Mouse (Mus musculus) adrenal gland, postnatal 25 days (tissue): ENCODE data around the gene Col23a1. TPM values are rescaled to one million over a fixed set of nuclear protein-coding genes. Genes with fewer than 3 reads are reported as not detected.

Experiments used
- DNase-seq: peaks from one replicate; pipeline ENCODE4 v3.0.0; 2021; ENCODE audit warnings: mixed read lengths
- total RNA-seq: library from RNA; stranded (reverse); gene quantifications from 2 replicates; pipeline ENCODE4 v1.2.3, GENCODE M21; 2021

Gene Col23a1
- total RNA-seq, 1 experiment from 2014 or later: 9.9 TPM

DNA sequence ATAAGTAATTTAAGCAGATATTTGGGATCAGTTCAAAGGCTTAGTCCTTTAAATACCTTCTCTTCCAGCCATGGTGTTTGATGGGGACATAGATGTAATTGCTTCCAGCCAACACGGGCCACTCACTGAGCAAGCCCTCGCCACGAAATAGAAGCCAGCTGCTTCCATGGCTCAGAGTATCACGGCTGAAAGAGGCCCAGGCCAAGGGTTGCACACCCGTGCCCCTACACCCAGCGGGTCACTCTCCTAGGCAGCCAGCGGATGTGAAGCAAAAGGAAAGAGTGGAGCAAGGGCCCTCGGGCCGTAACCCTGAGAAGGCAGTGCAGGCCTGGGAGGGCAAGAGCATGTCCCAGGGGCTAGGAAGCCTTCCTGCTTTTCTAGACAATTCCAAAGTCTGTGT, 252.7 kb downstream of the Col23a1 start:
- DNase-seq: no peak

DNA sequence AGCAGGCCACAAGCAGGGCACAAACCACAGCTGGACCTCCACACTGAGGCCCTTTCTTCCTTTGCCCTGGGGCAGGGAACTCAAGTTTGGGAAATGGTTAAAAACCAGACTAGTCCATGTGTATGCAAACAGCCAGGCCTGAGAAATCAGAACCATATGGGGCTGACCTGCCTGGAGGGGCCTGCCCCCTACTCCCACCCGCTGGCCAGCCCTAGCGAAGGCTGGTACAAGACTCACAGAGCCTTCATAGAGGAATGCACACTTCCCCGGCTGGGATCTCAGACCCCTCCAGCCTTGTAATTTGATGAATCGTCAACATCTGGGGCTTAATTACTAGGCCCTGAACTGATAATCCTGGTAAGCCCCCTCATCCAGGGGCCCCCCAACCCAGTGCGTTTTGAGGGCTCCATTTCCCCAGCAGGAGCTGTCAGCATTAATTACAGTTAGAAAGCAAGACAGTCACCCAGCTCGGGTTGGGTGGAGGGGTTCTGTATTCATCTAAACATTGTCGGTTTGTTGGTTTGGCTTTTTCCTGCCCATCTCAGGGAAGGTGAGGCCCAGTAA, 253.8 kb downstream of the Col23a1 start:
- DNase-seq: no peak

GRCm38 (mm10) chr11:51544413-51544812, 254.7 kb downstream of the Col23a1 start:
- no peak for DNase-seq

DNA sequence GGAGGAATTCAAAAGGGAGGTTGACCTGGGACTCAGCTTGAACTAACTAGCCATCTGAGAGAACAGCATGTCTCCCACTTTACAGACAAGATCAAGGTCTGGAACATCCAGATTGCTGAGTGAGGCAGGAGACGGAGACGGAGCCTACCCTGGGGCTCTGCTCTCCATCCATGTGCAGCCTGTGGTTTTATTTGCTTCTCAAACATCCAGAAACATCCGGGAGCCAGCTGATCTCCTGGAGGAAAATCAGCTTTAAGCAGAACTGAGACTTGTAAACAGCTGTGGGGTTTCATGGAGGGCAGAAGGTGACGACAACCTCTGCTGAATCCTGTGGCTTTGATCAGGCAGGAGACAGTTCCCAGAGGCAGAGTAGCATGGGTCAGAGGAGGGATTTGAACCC, 256.1 kb downstream of the Col23a1 start:
- no peak for DNase-seq

DNA sequence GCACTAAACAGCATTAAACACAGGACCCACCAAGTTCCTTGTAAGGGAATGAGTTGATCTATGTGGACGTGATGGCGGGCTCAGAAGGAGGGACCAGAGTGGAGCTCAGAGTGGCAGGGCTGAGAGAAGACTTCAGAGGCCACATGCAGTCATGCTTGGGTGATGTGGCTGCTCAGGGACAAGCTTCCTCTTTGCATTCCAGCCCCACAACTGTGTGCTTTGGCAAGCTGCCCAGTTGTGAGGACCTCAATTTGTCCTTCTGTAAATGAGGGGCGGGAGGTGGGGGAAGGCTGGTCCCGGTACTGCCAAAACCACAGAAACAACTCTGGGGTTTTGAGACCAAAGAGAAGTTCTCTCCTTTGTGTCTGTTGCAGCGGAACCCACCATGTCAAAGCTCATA, 261.5 kb downstream of the Col23a1 start:
- no peak for DNase-seq

DNA sequence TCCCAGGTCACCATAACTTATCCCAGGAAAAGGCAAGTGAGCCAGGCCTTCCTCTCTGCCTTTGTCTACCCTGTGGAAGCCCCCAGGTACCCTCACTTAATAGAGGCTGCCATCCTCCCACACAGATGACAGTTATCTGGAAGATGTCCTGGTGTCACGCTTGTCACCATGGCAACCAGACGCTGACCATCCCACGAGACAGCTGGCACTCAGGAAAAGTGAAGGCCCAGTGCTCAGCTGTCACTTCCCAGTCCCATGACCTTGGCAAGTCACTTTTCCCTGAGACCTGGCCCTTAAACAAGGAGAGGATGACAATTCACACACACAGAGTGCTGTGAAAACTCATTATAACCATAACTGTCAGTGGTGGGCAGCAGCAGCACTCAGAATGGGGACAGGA, 262.4 kb downstream of the Col23a1 start:
- DNase-seq: no peak

- DNase-seq: no peak
Observed at GRCm38 (mm10) chr11:51554590-51554989, 264.9 kb downstream of the Col23a1 start.

DNA sequence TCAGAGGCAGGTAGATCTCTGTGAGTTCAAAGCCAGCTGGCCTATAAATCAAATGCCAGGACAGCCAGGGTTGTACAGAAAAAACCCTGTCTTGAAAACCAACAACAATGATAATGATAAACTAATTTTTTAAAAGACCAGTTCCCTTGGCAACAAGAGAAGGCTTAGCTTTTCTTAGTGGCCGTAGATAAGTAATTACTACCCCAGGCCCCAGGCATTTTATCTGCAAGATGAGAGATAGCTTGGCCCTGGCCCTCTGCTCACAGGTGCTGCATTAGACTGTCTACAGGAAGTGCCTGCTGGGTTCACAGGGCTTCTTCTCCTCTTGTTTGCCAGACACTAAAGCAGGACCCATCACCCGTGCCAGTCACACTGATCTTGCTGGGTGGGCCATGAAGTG, 265.3 kb downstream of the Col23a1 start:
- no peak for DNase-seq

- DNase-seq: no peak
Observed at GRCm38 (mm10) chr11:51563276-51563675, 273.6 kb downstream of the Col23a1 start.

GRCm38 (mm10) chr11:51565062-51565461, 275.3 kb downstream of the Col23a1 start:
- no peak for DNase-seq

DNA sequence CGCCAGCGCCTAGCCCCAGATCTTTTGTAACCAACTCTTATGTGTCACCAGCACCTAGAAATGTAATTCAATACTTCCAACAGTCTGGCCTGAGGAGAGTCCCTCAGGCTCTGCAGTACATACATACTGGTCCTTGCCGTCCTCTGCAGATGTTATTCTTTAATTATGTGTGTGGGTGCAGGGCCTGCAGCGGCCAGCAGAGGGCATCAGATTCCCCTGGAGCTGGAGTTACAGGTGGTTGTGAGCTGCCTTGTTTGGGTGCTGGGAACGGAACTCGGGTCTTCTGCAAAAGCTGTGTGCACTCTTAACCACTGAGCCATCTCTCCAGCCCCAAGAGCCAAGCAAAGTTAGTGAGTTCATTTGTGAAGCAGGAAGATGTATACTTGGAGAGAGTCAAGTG, 276.2 kb downstream of the Col23a1 start:
- no peak for DNase-seq

DNA sequence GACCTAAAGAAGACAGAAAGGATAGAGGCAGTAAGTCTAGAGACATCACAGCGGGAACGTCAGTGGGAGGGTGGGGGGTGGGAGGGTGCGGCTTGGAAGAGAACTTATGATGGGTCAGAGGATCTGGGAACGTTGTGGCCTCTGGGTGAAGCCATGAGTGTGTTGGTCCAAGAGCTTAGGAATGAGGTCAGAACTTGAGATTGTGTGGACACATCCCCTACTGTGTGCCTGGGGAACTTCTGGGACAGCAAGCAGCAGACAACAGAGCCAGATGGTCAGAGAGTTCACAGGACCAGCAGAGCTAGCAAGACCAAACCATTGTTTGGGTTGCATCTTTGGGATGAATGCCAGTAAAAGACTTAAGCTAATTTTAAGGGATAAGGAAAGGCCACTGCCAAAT, 279.1 kb downstream of the Col23a1 start:
- DNase-seq: no peak

- no peak for DNase-seq
Observed at GRCm38 (mm10) chr11:51576454-51576853, 286.7 kb downstream of the Col23a1 start.

GRCm38 (mm10) chr11:51577587-51577986, 287.9 kb downstream of the Col23a1 start:
- no peak for DNase-seq

DNA sequence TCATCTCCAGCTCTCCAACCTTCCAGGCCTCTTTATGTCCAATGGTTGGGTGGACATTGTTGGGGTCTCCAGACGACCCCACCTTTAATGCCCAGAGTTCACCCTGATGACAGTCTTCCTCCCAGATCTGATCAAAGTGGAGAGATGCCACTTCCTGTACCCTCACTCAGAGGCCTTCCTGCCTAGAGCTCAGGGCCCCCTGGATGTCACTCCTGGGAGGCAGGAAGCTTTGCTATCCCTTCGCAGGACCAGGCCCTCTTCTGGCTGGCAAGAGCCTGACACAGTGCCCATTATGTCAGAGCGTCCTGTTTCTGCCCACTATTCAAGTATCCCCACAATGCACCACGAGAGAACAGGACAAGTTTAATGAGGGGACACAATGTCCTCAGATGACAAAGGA, 289.3 kb downstream of the Col23a1 start:
- DNase-seq: no peak

DNA sequence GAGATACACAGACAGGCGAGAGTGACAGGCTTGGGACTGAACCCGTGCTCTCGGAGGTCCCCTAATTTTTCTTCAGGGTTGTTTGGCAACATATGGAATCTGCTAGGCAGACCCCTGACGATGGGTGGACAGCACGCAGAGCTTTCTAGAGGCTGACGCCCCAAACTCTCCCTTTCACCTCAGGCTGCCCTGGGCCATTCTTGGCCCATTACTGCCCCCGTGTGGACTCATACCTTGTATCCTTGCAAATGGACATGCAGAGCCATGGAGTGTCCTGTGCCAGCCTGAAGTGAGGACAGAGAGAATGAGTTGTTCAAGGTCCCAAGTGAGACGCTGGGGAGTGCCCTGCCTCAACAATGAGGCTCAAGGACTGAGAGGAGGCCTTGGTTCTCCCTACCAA, 293.0 kb downstream of the Col23a1 start:
- DNase-seq: peak; percentile 82

GRCm38 (mm10) chr11:51584057-51584430, 294.3 kb downstream of the Col23a1 start:
- no peak for DNase-seq

DNA sequence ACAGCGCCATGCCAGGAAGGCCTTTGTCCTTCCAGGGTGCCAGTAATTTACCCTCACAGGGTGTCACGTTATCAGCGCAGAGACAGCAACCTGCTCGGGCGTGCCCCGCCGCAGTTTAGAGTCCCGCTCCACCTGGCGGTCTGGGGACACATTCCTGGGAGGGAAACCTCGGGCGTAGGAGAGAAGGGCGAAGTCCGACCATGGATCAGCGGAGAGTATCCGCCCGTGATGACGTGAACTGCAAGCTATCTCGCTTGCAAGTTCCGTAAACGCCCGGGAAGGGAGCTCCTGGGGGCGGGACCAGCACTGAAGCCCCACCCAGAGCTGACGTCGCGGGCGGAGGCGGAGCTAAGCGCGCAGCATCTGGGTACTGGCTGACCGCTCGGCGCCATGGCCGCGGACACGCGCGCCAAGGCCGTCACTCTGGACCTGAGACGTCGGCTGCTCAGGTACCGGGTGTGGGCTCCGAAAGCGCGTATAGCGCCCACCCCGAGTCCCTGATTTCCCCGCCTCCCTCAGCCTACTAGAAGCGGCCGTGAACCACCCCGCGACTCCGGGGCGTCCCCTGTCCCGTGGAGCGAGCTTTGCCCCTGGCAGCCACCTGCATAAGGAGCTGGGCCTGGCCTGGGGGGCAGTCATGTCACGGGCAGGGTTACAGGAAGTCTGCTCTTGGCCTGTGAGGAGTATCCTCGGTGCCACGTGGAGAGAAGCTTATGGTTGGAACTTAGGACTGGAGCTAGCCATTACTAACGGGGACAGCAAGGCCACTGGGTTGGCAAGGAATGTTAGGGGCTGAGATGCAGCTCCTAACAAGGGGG, 294.9 kb downstream of the Col23a1 start, which contains the start of gene Phykpl:
TSS of gene Phykpl (plus strand) at position 327 of the 818 bp plus-strand sequence.
- DNase-seq: peak; percentile 97

DNA sequence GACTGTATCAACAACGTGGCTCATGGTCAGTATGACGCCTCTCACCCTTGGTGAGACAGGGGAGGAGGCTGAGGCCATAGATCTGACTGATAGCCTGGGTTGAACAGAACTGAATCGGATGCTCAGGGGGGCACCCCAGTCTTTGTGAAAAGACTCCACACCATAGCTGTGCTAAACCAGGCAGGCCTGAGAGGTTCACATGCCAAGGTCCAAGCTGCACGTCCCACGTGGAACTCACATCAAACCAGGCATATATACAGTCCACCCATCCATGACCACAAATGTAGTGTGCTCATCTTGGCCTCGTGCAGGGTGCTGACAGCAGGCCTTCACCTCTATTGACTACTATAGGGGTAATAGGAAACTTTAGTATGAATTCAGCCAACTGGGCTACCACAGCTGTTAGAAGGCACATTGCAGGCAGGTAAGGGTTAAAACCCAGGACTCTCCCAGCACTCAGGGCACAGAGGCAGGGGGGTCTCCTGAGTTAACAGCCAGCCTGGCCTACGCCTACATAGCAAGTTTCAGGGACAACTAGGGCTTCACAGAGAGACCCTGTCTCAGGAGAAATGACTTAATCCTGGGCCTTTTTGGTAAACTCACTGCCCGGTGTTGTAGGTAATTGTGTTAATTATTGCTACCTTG, 296.0 kb downstream of the Col23a1 start:
- DNase-seq: no peak

DNA sequence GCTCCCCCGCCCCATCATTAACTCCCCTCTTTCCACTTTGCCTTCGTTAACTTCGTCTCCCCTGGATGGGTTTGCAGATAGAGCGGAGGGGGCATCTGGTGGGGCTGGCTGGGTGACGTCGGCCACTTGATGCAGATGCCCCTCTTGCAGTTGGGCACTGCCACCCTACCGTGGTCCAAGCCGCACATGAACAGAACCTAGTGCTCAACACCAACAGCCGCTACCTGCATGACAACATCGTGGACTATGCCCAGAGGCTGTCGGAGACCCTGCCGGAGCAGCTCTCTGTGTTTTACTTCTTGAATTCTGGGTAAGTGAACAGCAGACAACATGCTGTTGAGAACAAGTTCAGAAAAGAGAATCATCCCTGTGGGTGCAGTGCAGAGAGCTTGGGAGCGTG, 296.7 kb downstream of the Col23a1 start:
- DNase-seq: no peak

- DNase-seq: no peak
Observed at GRCm38 (mm10) chr11:51587059-51587458, 297.3 kb downstream of the Col23a1 start.

DNA sequence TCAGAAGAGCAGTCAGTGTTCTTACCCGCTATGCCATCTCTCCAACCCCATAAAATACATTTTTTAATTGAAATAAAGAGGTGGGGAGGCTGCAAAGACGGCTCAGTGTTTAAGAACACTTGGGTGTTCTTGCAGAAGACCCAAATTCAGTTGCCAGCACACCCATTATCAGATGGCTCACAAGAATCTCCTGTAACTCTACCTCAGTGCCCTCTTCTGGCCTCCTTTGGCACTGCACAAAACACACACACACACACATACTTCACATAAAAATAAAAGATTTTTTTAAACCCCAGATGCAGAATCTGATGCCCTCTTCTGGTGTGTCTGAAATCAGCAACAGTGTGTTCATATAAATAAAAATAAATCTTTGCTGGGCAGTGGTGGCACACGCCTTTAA, 299.1 kb downstream of the Col23a1 start:
- DNase-seq: no peak

- no peak for DNase-seq
Observed at GRCm38 (mm10) chr11:51590002-51590401, 300.3 kb downstream of the Col23a1 start.

DNA sequence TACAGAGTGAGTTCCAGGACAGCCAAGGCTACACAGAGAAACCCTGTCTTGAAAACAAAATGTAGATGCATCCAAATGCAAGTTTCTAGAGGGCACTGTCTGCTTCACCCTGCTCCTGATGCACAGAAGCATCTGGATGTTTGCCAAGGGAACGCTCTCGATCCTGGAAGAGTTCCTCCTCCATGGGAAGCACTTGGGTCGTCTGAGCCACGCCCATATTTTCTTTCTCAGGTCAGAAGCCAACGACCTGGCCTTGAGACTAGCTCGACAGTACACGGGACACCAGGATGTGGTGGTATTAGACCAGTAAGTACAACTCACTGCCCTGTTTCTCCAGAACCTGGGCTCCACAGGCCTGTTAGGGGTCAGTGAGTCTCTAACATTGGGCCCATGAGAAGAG, 301.4 kb downstream of the Col23a1 start:
- no peak for DNase-seq
